ENCODE assay signal across 8 mouse cellular contexts in the genomic region with DNA sequence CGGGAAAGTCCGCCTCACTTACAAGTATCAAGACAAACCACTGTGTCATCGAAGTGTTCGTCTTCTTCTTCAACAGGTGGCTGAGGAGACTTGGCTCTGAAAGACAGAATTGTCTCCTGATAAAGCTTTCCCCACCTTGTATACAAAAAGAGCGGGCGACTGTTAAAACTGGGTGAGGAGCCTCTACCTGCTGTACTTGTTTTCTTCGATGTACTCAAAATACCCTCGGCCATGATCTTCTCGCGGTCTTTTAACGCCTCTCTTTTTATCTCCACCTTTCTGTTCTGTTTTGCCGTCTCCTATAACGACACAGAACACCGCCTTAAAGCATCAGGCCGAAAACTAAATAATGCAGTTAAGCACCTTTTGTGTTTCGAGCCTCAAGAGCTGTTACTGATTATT. TPM values are rescaled to one million over a fixed set of nuclear protein-coding genes. Genes with fewer than 3 reads are reported as not detected.
DNase-seq lines count a peak whose midpoint lies in the region; ATAC-seq lines count a peak whose summit lies in the region.

No protein-coding gene starts in this region.

- no peak for DNase-seq in heart, postnatal 25 days (ENCODE audit: low spot score)
- peak; percentile 78 for DNase-seq in ES-CJ7 (ENCODE audit: low read depth, low spot score)
- DNase-seq in frontal cortex, postnatal 25 days (ENCODE audit: low spot score in 2 of 2) = no peak

- H3K4me2 ChIP-seq in heart, embryonic 13.5 days = peak overlapping the region; percentile 92
- peak overlapping the region; percentile 93 for H3K4me2 ChIP-seq in limb, embryonic 13.5 days (replicated peaks)
- H3K4me2 ChIP-seq in neural tube, embryonic 13.5 days = peak overlapping the region; percentile 93

- H3K36me3 ChIP-seq in heart, embryonic 13.5 days = peaks cover 45% of the 10 kb centered on the region
- H3K36me3 ChIP-seq in limb, embryonic 13.5 days = peaks cover 39% of the 10 kb centered on the region
- H3K36me3 ChIP-seq in neural tube, embryonic 13.5 days = peaks cover 39% of the 10 kb centered on the region

- peak overlapping the region; percentile 100 for H3K27ac ChIP-seq in heart, embryonic 13.5 days (replicated peaks)
- H3K27ac ChIP-seq in limb, embryonic 13.5 days = peak overlapping the region; percentile 100
- H3K27ac ChIP-seq in neural tube, embryonic 13.5 days (replicated peaks) = peak overlapping the region; percentile 100; the same call in 1 of the 2 replicates

- no peaks in the 10 kb centered on the region for H3K27me3 ChIP-seq in heart, embryonic 13.5 days (replicated peaks)
- no peaks in the 10 kb centered on the region for H3K27me3 ChIP-seq in limb, embryonic 13.5 days
- H3K27me3 ChIP-seq in neural tube, embryonic 13.5 days = no peaks in the 10 kb centered on the region

- H3K4me1 ChIP-seq in heart, embryonic 13.5 days = peaks cover 50% of the 10 kb centered on the region
- peaks cover 25% of the 10 kb centered on the region for H3K4me1 ChIP-seq in limb, embryonic 13.5 days
- H3K4me1 ChIP-seq in neural tube, embryonic 13.5 days (replicated peaks) = peaks cover 39% of the 10 kb centered on the region

- intact Hi-C loops in heart, postnatal 25 days (cut with DNase I) = loop anchor here (1.0 kb wide), 2 partner anchors 17 to 33 kb away; a partner anchor contains a TSS

- peak overlapping the region; percentile 100 for H3K4me3 ChIP-seq in heart, embryonic 13.5 days
- peak overlapping the region; percentile 100 for H3K4me3 ChIP-seq in limb, embryonic 13.5 days
- peak overlapping the region; percentile 100 for H3K4me3 ChIP-seq in neural tube, embryonic 13.5 days

- WGBS in heart, embryonic 13.5 days = under 1% methylated on average over 16 of the region's 16 CpGs
- under 1% methylated on average over 16 of the region's 16 CpGs for WGBS in limb, embryonic 13.5 days
- WGBS in neural tube, embryonic 13.5 days = under 1% methylated on average over 16 of the region's 16 CpGs

- no peaks in the 10 kb centered on the region for H3K9me3 ChIP-seq in heart, embryonic 13.5 days
- H3K9me3 ChIP-seq in limb, embryonic 13.5 days = no peaks in the 10 kb centered on the region
- H3K9me3 ChIP-seq in neural tube, embryonic 13.5 days = no peaks in the 10 kb centered on the region

- ATAC-seq in heart, embryonic 13.5 days (ENCODE audit: extremely low read depth, insufficient number of reproducible peaks, low FRiP score, low TSS enrichment) = no peak
- ATAC-seq in erythroblast, adult 5-6 weeks (replicated peaks; ENCODE audit: low FRiP score, poor library complexity, severe bottlenecking) = peak; percentile 40; the same call in 1 of the 2 replicates
- no peak for ATAC-seq in limb, embryonic 13.5 days (ENCODE audit: low FRiP score, low read depth)
- ATAC-seq in neural tube, embryonic 13.5 days (ENCODE audit: low read depth) = no peak
- ATAC-seq in megakaryocyte progenitor cell, adult 5-6 weeks (replicated peaks; ENCODE audit: poor library complexity) = no peak

- H3K9ac ChIP-seq in heart, embryonic 13.5 days = peak overlapping the region; percentile 100
- H3K9ac ChIP-seq in limb, embryonic 13.5 days = peak overlapping the region; percentile 100
- peak overlapping the region; percentile 100 for H3K9ac ChIP-seq in neural tube, embryonic 13.5 days

RNA-seq across cellular contexts. Expression of a gene that starts 1.7 kb away (rescaled TPM):
- 196 and 202 TPM in 2 replicates for polyA plus RNA-seq in heart, embryonic 13.5 days (2015; fragmentation: Nextera tagmentation; extraction: Ambion mirVana)
- 100 to 1,000 TPM; 158 to 184 TPM for total RNA-seq in heart, postnatal 25 days (2021)
- total RNA-seq in erythroblast, adult 5-6 weeks (2015; ENCODE audit: low replicate concordance) = 125 and 168 TPM in 2 replicates
- 167 and 210 TPM in 2 replicates for total RNA-seq in erythroblast, adult 5-6 weeks (2017; ENCODE audit: low replicate concordance)
- 344 TPM in 2 replicates for polyA plus RNA-seq in limb, embryonic 13.5 days (2015; fragmentation: Nextera tagmentation; extraction: Ambion mirVana)
- polyA plus RNA-seq in neural tube, embryonic 13.5 days (2015; fragmentation: Nextera tagmentation; extraction: Ambion mirVana) = 295 and 366 TPM in 2 replicates
- total RNA-seq in megakaryocyte progenitor cell, adult 5-6 weeks (2015) = 640 and 703 TPM in 2 replicates
- total RNA-seq in megakaryocyte progenitor cell, adult 5-6 weeks (2017) = 490 and 622 TPM in 2 replicates

RNA-seq across cellular contexts. Expression of a gene that starts 16.9 kb away (rescaled TPM):
- 197 and 213 TPM in 2 replicates for polyA plus RNA-seq in heart, embryonic 13.5 days (2015; fragmentation: Nextera tagmentation; extraction: Ambion mirVana)
- total RNA-seq in heart, postnatal 25 days (2021) = 100 to 1,000 TPM; 103 to 125 TPM
- total RNA-seq in erythroblast, adult 5-6 weeks (2015; ENCODE audit: low replicate concordance) = 53.6 and 94.9 TPM in 2 replicates
- total RNA-seq in erythroblast, adult 5-6 weeks (2017; ENCODE audit: low replicate concordance) = 54.2 and 68.2 TPM in 2 replicates
- polyA plus RNA-seq in limb, embryonic 13.5 days (2015; fragmentation: Nextera tagmentation; extraction: Ambion mirVana) = 133 and 135 TPM in 2 replicates
- polyA plus RNA-seq in neural tube, embryonic 13.5 days (2015; fragmentation: Nextera tagmentation; extraction: Ambion mirVana) = 133 and 138 TPM in 2 replicates
- total RNA-seq in megakaryocyte progenitor cell, adult 5-6 weeks (2015) = 153 and 181 TPM in 2 replicates
- total RNA-seq in megakaryocyte progenitor cell, adult 5-6 weeks (2017) = 153 and 163 TPM in 2 replicates
